Mouse (Mus musculus): ENCODE results near the gene Ndufb3.

GRCm38 (mm10) chr1:58603738-58604137, 17.6 kb downstream of the Ndufb3 start:
- no peak for TF ChIP-seq CTCF (IDR thresholded peaks at IDR 0.05; ENCODE audit: low read depth)
- TF ChIP-seq EP300 (IDR thresholded peaks at IDR 0.05; ENCODE audit: low read depth) = no peak
